Mouse (Mus musculus): ENCODE measurements around the gene Ppp3cb. TPM values are rescaled to one million over a fixed set of nuclear protein-coding genes. Genes with fewer than 3 reads are reported as not detected.

The Ppp3cb gene
- total RNA-seq (2012; rRNA removed) = 20.1 and 20.4 TPM in 2 replicates
- polyA plus RNA-seq (2012; ENCODE audit: insufficient read depth in 1 of 2, insufficient read length in 2 of 2, low read depth in 1 of 2, low replicate concordance in 2 of 2, missing spikeins in 1 of 2) = 10 to 100 TPM; 32.6 to 62.9 TPM

DNA sequence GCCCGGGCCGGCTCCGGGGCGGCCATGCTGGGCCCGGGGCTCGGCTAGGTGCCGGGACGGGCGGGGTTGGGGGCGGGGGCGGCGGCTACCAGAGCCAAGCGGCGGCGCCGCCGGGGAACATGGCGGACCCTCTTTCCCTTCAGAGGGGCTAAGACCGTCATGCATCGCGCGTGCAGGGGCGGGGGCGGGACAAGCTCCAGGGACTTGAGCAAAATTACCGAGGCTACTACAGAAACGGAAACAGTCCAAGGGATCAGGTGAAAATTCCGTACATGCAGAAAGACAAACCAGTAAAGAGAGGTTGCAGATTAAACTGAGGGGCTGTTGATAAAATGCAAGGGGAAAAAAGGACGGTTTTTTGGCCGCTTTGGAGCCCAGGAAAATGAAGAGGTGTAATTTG lies at the start of gene Ppp3cb:
Ppp3cb (minus strand) TSS at position 159 of the 400 bp plus-strand sequence.
- H3K27ac ChIP-seq (ENCODE audit: control insufficient read depth, low read depth, low read length) = peak within 1 kb of the TSS; percentile 97
- peak; percentile 98 for DNase-seq (ENCODE audit: low read depth, low spot score)
- no peak for TF ChIP-seq RAD21 (IDR thresholded peaks at IDR 0.05; ENCODE audit: low read depth, low read length)
- peak; percentile 62; the same call in 1 of the 2 replicates for TF ChIP-seq TCF12 (IDR thresholded peaks at IDR 0.05; ENCODE audit: low read depth, low read length)
- TF ChIP-seq MAFK (IDR thresholded peaks at IDR 0.05; ENCODE audit: borderline replicate concordance, low read depth, low read length) = no peak
- no peak for TF ChIP-seq CTCF (IDR thresholded peaks at IDR 0.05 in 2 of 3, conservative IDR thresholded peaks at IDR 0.05 in 1 of 3; ENCODE audit: control insufficient read depth in 1 of 3, insufficient read depth in 1 of 3, low read depth in 2 of 3, low read length in 3 of 3, poor library complexity in 1 of 3, severe bottlenecking in 1 of 3)
- peak; percentile 19; the same call in 1 of the 2 replicates for TF ChIP-seq NELFE (IDR thresholded peaks at IDR 0.05; ENCODE audit: low read depth, low read length)
- no peak for TF ChIP-seq CHD1 (IDR thresholded peaks at IDR 0.05; ENCODE audit: low read depth, low read length)
- TF ChIP-seq ELF1 (IDR thresholded peaks at IDR 0.05; ENCODE audit: low read depth, low read length) = peak; percentile 73
- no peak for TF ChIP-seq USF2 (IDR thresholded peaks at IDR 0.05; ENCODE audit: borderline replicate concordance in 1 of 2, insufficient read depth in 1 of 2, low read depth in 1 of 2, low read length in 2 of 2)
- TF ChIP-seq ZNF384 (IDR thresholded peaks at IDR 0.05; ENCODE audit: low read depth, low read length) = peak; percentile 8; the same call in 1 of the 2 replicates
- TF ChIP-seq MYC (IDR thresholded peaks at IDR 0.05; ENCODE audit: low read depth, low read length) = peak; percentile 74
- TF ChIP-seq POLR2AphosphoS5 (IDR thresholded peaks at IDR 0.05; ENCODE audit: borderline replicate concordance, low read depth, low read length) = no peak
- no peak for TF ChIP-seq JUND (IDR thresholded peaks at IDR 0.05; ENCODE audit: low read depth, low read length)
- peak; percentile 59; the same call in 1 of the 2 replicates for TF ChIP-seq ETS1 (IDR thresholded peaks at IDR 0.05; ENCODE audit: low read depth, low read length)
- TF ChIP-seq SMC3 (IDR thresholded peaks at IDR 0.05; ENCODE audit: low read depth, low read length) = no peak
- TF ChIP-seq SIN3A (IDR thresholded peaks at IDR 0.05; ENCODE audit: low read length) = peak; percentile 97
- TF ChIP-seq MAX (IDR thresholded peaks at IDR 0.05; ENCODE audit: low read length) = peak; percentile 42; the same call in 1 of the 2 replicates
- no peak; the same call in 1 of the 2 replicates for TF ChIP-seq ZMIZ1 (IDR thresholded peaks at IDR 0.05; ENCODE audit: low read depth, low read length)
- no peak for TF ChIP-seq GABPA (IDR thresholded peaks at IDR 0.05; ENCODE audit: low read depth, low read length)
- no peak for TF ChIP-seq NRF1 (IDR thresholded peaks at IDR 0.05; ENCODE audit: insufficient read depth, low read depth, low read length, poor library complexity, severe bottlenecking)
- TF ChIP-seq MAZ (IDR thresholded peaks at IDR 0.05; ENCODE audit: low read depth, low read length) = peak; percentile 48; the same call in 1 of the 2 replicates
- no peak for TF ChIP-seq TAL1 (IDR thresholded peaks at IDR 0.05; ENCODE audit: low read length)
- 0 out of 2 replicates have a peak, but pooled peaks have one; percentile 14 for TF ChIP-seq USF1 (IDR thresholded peaks at IDR 0.05; ENCODE audit: low read depth, low read length)
- TF ChIP-seq HCFC1 (IDR thresholded peaks at IDR 0.05; ENCODE audit: low read depth, low read length) = peak; percentile 91
- TF ChIP-seq MXI1 (IDR thresholded peaks at IDR 0.05; ENCODE audit: low read depth, low read length) = peak; percentile 63; the same call in 1 of the 2 replicates
- no peak for TF ChIP-seq RCOR1 (IDR thresholded peaks at IDR 0.05; ENCODE audit: low read depth, low read length)
- TF ChIP-seq GATA1 (IDR thresholded peaks at IDR 0.05; ENCODE audit: low read depth, low read length) = peak; percentile 58; the same call in 1 of the 2 replicates
- peak in 1 of 2 experiments; percentile 62; a peak in 1 of 4 replicates for TF ChIP-seq POLR2A (IDR thresholded peaks at IDR 0.05; ENCODE audit: control insufficient read depth in 1 of 2, insufficient read depth in 1 of 2, low read depth in 1 of 2, low read length in 2 of 2, poor library complexity in 1 of 2)
- TF ChIP-seq MYB (IDR thresholded peaks at IDR 0.05; ENCODE audit: low read depth, low read length) = no peak
- no peak for TF ChIP-seq ZC3H11A (IDR thresholded peaks at IDR 0.05; ENCODE audit: low read depth, low read length)
- no peak for TF ChIP-seq CHD2 (IDR thresholded peaks at IDR 0.05; ENCODE audit: low read length)
- TF ChIP-seq EP300 (IDR thresholded peaks at IDR 0.05; ENCODE audit: low read depth in 1 of 2, low read length in 2 of 2) = peak; percentile 43 to 47; a peak in 1 of 4 replicates
- TF ChIP-seq KAT2A (conservative IDR thresholded peaks at IDR 0.05; ENCODE audit: low read depth, low read length) = peak; percentile 60
- TF ChIP-seq POLR2AphosphoS2 (IDR thresholded peaks at IDR 0.05; ENCODE audit: low read length) = 0 out of 2 replicates have a peak, but pooled peaks have one; percentile 17
- TF ChIP-seq TBP (IDR thresholded peaks at IDR 0.05; ENCODE audit: low read depth, low read length) = peak; percentile 63; the same call in 1 of the 2 replicates
- no peak for TF ChIP-seq BHLHE40 (IDR thresholded peaks at IDR 0.05; ENCODE audit: borderline replicate concordance, low read depth, low read length)
- no peak for TF ChIP-seq UBTF (IDR thresholded peaks at IDR 0.05; ENCODE audit: borderline replicate concordance, insufficient read depth, low read depth, low read length)
- no peak for TF ChIP-seq ZKSCAN1 (IDR thresholded peaks at IDR 0.05; ENCODE audit: low read depth, low read length)

More for the DNA sequence above, at the start of gene Ppp3cb:
- Histone ChIP-seq H3K9ac (ENCODE audit: control insufficient read depth, low read depth, low read length, poor library complexity, severe bottlenecking) (peak within 1 kb of the TSS; percentile 98), H3K4me3 (ENCODE audit: control insufficient read depth in 1 of 2, insufficient read depth in 1 of 2, low read depth in 2 of 2, low read length in 2 of 2) (peak within 1 kb of the TSS; percentile 90 to 97), H3K9me3 (replicated peaks; ENCODE audit: insufficient read depth, low read length) (no peaks in the 10 kb centered on the region), H3K36me3 (ENCODE audit: control insufficient read depth in 1 of 2, insufficient read depth in 2 of 2, low read length in 2 of 2) (peaks cover 0 to 32% of the 10 kb centered on the region in 2 experiments; a peak in 2 of 4 replicates), H3K4me1 (ENCODE audit: control insufficient read depth in 1 of 2, insufficient read depth in 2 of 2, low read length in 2 of 2) (peaks cover 6 to 11% of the 10 kb centered on the region in 2 experiments), H3K27me3 (ENCODE audit: control insufficient read depth in 1 of 2, insufficient read depth in 2 of 2, low read length in 2 of 2) (no peaks in the 10 kb centered on the region), H3K79me2 (ENCODE audit: control insufficient read depth, insufficient read depth, low read length, poor library complexity) (peaks cover 27% of the 10 kb centered on the region)

All from MEL (cell line).